Mouse (Mus musculus): Measurements from ENCODE around the gene Elavl1. TPM values are rescaled to one million over a fixed set of nuclear protein-coding genes. Genes with fewer than 3 reads are reported as not detected.

Gene Elavl1
- polyA plus RNA-seq, 1 experiment from 2014 or later: 224 TPM

GRCm38 (mm10) chr8:4252116-4252760 is 73.0 kb downstream of the Elavl1 start:
- Histone ChIP-seq H3K4me1 (ENCODE audit: control insufficient read depth, insufficient read depth, low read length) (peaks cover 17% of the 10 kb centered on the region; the same call in 1 of the 2 replicates), H3K9me3 (ENCODE audit: control insufficient read depth, low read depth, low read length) (no peaks in the 10 kb centered on the region), H3K4me3 (ENCODE audit: low read depth, low read length) (peak overlapping the region; percentile 56), H3K36me3 (ENCODE audit: control insufficient read depth, insufficient read depth, low read length) (peaks cover 42% of the 10 kb centered on the region), H3K27me3 (ENCODE audit: control insufficient read depth, insufficient read depth, low read length) (no peaks in the 10 kb centered on the region), H3K27ac (ENCODE audit: low read length) (peak overlapping the region; percentile 74), H3K9ac (replicated peaks; ENCODE audit: low read depth, low read length) (peak overlapping the region; percentile 61), H3K4me2 (replicated peaks; ENCODE audit: low read depth, low read length) (peak overlapping the region; percentile 67)
- 44% methylated on average over 8 of the region's 8 CpGs for WGBS
- no peak for ATAC-seq (ENCODE audit: insufficient number of reproducible peaks, insufficient read depth, low FRiP score, low read depth)

GRCm38 (mm10) chr8:4250306-4250970 is 74.8 kb downstream of the Elavl1 start:
- H3K9ac ChIP-seq (replicated peaks; ENCODE audit: low read depth, low read length): no peak overlapping the region
- no peaks in the 10 kb centered on the region for H3K27me3 ChIP-seq (ENCODE audit: control insufficient read depth, insufficient read depth, low read length)
- peaks cover 17% of the 10 kb centered on the region; the same call in 1 of the 2 replicates for H3K4me1 ChIP-seq (ENCODE audit: control insufficient read depth, insufficient read depth, low read length)
- no peaks in the 10 kb centered on the region for H3K9me3 ChIP-seq (ENCODE audit: control insufficient read depth, low read depth, low read length)
- WGBS: 39% methylated on average over 26 of the region's 26 CpGs
- H3K27ac ChIP-seq (ENCODE audit: low read length): no peak overlapping the region
- H3K36me3 ChIP-seq (ENCODE audit: control insufficient read depth, insufficient read depth, low read length): peaks cover 46% of the 10 kb centered on the region
- ATAC-seq (ENCODE audit: insufficient number of reproducible peaks, insufficient read depth, low FRiP score, low read depth): peak; percentile 7; the same call in 1 of the 2 replicates
- H3K4me3 ChIP-seq (ENCODE audit: low read depth, low read length): no peak overlapping the region
- no peak overlapping the region for H3K4me2 ChIP-seq (replicated peaks; ENCODE audit: low read depth, low read length)

GRCm38 (mm10) chr8:4249213-4249612 is 76.0 kb downstream of the Elavl1 start:
- H3K4me1 ChIP-seq (ENCODE audit: control insufficient read depth, insufficient read depth, low read length): peaks cover 15% of the 10 kb centered on the region; the same call in 1 of the 2 replicates
- peaks cover 46% of the 10 kb centered on the region for H3K36me3 ChIP-seq (ENCODE audit: control insufficient read depth, insufficient read depth, low read length)
- ATAC-seq (ENCODE audit: insufficient number of reproducible peaks, insufficient read depth, low FRiP score, low read depth): no peak
- WGBS: 10% methylated on average over 29 of the region's 29 CpGs
- no peak overlapping the region for H3K4me3 ChIP-seq (ENCODE audit: low read depth, low read length)
- H3K4me2 ChIP-seq (replicated peaks; ENCODE audit: low read depth, low read length): 0 out of 2 replicates have a peak overlapping the region, but pooled peaks have one; percentile 7
- no peak overlapping the region; the same call in 1 of the 2 replicates for H3K27ac ChIP-seq (ENCODE audit: low read length)
- no peaks in the 10 kb centered on the region for H3K27me3 ChIP-seq (ENCODE audit: control insufficient read depth, insufficient read depth, low read length)
- no peaks in the 10 kb centered on the region for H3K9me3 ChIP-seq (ENCODE audit: control insufficient read depth, low read depth, low read length)
- H3K9ac ChIP-seq (replicated peaks; ENCODE audit: low read depth, low read length): no peak overlapping the region

GRCm38 (mm10) chr8:4247951-4248540 is 77.2 kb downstream of the Elavl1 start, which contains the start of gene Tgfbr3l:
Gene Tgfbr3l, plus strand, starts transcription at chr8:4248214.
- Histone ChIP-seq H3K9ac (replicated peaks; ENCODE audit: low read depth, low read length) (no peak within 1 kb of the TSS), H3K4me3 (ENCODE audit: low read depth, low read length) (no peak within 1 kb of the TSS), H3K36me3 (ENCODE audit: control insufficient read depth, insufficient read depth, low read length) (peaks cover 58% of the 10 kb centered on the region), H3K4me2 (replicated peaks; ENCODE audit: low read depth, low read length) (no peak within 1 kb of the TSS), H3K4me1 (ENCODE audit: control insufficient read depth, insufficient read depth, low read length) (peaks cover 7% of the 10 kb centered on the region; the same call in 1 of the 2 replicates), H3K27me3 (ENCODE audit: control insufficient read depth, insufficient read depth, low read length) (no peaks in the 10 kb centered on the region), H3K9me3 (ENCODE audit: control insufficient read depth, low read depth, low read length) (no peaks in the 10 kb centered on the region), H3K27ac (ENCODE audit: low read length) (no peak within 1 kb of the TSS)
- 74% methylated on average over 15 of the region's 15 CpGs for whole genome bisulfite sequencing
- no peak for ATAC-seq (ENCODE audit: insufficient number of reproducible peaks, insufficient read depth, low FRiP score, low read depth)

- no peaks in the 10 kb centered on the region for H3K9me3 ChIP-seq (ENCODE audit: control insufficient read depth, low read depth, low read length)
- H3K9ac ChIP-seq (replicated peaks; ENCODE audit: low read depth, low read length): no peak overlapping the region
- no peak for ATAC-seq (ENCODE audit: insufficient number of reproducible peaks, insufficient read depth, low FRiP score, low read depth)
- H3K4me2 ChIP-seq (replicated peaks; ENCODE audit: low read depth, low read length): no peak overlapping the region
- H3K4me3 ChIP-seq (ENCODE audit: low read depth, low read length): no peak overlapping the region
- no peak overlapping the region for H3K27ac ChIP-seq (ENCODE audit: low read length)
- peaks cover 62% of the 10 kb centered on the region for H3K36me3 ChIP-seq (ENCODE audit: control insufficient read depth, insufficient read depth, low read length)
- H3K4me1 ChIP-seq (ENCODE audit: control insufficient read depth, insufficient read depth, low read length): peaks cover 3% of the 10 kb centered on the region; the same call in 1 of the 2 replicates
- WGBS: 88% methylated on average over 8 of the region's 8 CpGs
- H3K27me3 ChIP-seq (ENCODE audit: control insufficient read depth, insufficient read depth, low read length): no peaks in the 10 kb centered on the region
Measured at GRCm38 (mm10) chr8:4247241-4247640, 78.0 kb downstream of the Elavl1 start.

GRCm38 (mm10) chr8:4245737-4246136 is 79.5 kb downstream of the Elavl1 start:
- H3K4me1 ChIP-seq (ENCODE audit: control insufficient read depth, insufficient read depth, low read length): peaks cover 2% of the 10 kb centered on the region; the same call in 1 of the 2 replicates
- no peaks in the 10 kb centered on the region for H3K9me3 ChIP-seq (ENCODE audit: control insufficient read depth, low read depth, low read length)
- no peak overlapping the region for H3K27ac ChIP-seq (ENCODE audit: low read length)
- peaks cover 68% of the 10 kb centered on the region for H3K36me3 ChIP-seq (ENCODE audit: control insufficient read depth, insufficient read depth, low read length)
- WGBS: 87% methylated on average over 13 of the region's 13 CpGs
- H3K4me2 ChIP-seq (replicated peaks; ENCODE audit: low read depth, low read length): no peak overlapping the region
- ATAC-seq (ENCODE audit: insufficient number of reproducible peaks, insufficient read depth, low FRiP score, low read depth): no peak
- H3K9ac ChIP-seq (replicated peaks; ENCODE audit: low read depth, low read length): no peak overlapping the region
- no peak overlapping the region for H3K4me3 ChIP-seq (ENCODE audit: low read depth, low read length)
- H3K27me3 ChIP-seq (ENCODE audit: control insufficient read depth, insufficient read depth, low read length): no peaks in the 10 kb centered on the region

GRCm38 (mm10) chr8:4245061-4245460 is 80.2 kb downstream of the Elavl1 start:
- H3K27me3 ChIP-seq (ENCODE audit: control insufficient read depth, insufficient read depth, low read length): no peaks in the 10 kb centered on the region
- WGBS: 89% methylated on average over 5 of the region's 5 CpGs
- ATAC-seq (ENCODE audit: insufficient number of reproducible peaks, insufficient read depth, low FRiP score, low read depth): no peak
- peaks cover 68% of the 10 kb centered on the region for H3K36me3 ChIP-seq (ENCODE audit: control insufficient read depth, insufficient read depth, low read length)
- no peak overlapping the region for H3K27ac ChIP-seq (ENCODE audit: low read length)
- peaks cover 3% of the 10 kb centered on the region for H3K4me1 ChIP-seq (ENCODE audit: control insufficient read depth, insufficient read depth, low read length)
- H3K9ac ChIP-seq (replicated peaks; ENCODE audit: low read depth, low read length): no peak overlapping the region
- no peak overlapping the region for H3K4me2 ChIP-seq (replicated peaks; ENCODE audit: low read depth, low read length)
- no peak overlapping the region for H3K4me3 ChIP-seq (ENCODE audit: low read depth, low read length)
- H3K9me3 ChIP-seq (ENCODE audit: control insufficient read depth, low read depth, low read length): no peaks in the 10 kb centered on the region

- Histone ChIP-seq H3K27ac (ENCODE audit: low read length) (peak overlapping the region; percentile 80), H3K4me1 (ENCODE audit: control insufficient read depth, insufficient read depth, low read length) (peaks cover 17% of the 10 kb centered on the region), H3K9me3 (ENCODE audit: control insufficient read depth, low read depth, low read length) (no peaks in the 10 kb centered on the region), H3K4me2 (replicated peaks; ENCODE audit: low read depth, low read length) (peak overlapping the region; percentile 76), H3K27me3 (ENCODE audit: control insufficient read depth, insufficient read depth, low read length) (no peaks in the 10 kb centered on the region), H3K9ac (replicated peaks; ENCODE audit: low read depth, low read length) (peak overlapping the region; percentile 56), H3K4me3 (ENCODE audit: low read depth, low read length) (peak overlapping the region; percentile 74), H3K36me3 (ENCODE audit: control insufficient read depth, insufficient read depth, low read length) (peaks cover 23% of the 10 kb centered on the region)
- 11% methylated on average over 19 of the region's 19 CpGs for WGBS
- ATAC-seq (ENCODE audit: insufficient number of reproducible peaks, insufficient read depth, low FRiP score, low read depth): peak; percentile 24
Measured at GRCm38 (mm10) chr8:4239193-4239890, 85.9 kb downstream of the Elavl1 start.

Measured in stomach, embryonic 14.5 days (tissue).